Mouse (Mus musculus): Measurements from ENCODE around the gene B230118H07Rik. TPM values are rescaled to one million over a fixed set of nuclear protein-coding genes. Genes with fewer than 3 reads are reported as not detected.

The B230118H07Rik gene
- polyA plus RNA-seq, 1 experiment from 2014 or later: 62.5 TPM

DNA sequence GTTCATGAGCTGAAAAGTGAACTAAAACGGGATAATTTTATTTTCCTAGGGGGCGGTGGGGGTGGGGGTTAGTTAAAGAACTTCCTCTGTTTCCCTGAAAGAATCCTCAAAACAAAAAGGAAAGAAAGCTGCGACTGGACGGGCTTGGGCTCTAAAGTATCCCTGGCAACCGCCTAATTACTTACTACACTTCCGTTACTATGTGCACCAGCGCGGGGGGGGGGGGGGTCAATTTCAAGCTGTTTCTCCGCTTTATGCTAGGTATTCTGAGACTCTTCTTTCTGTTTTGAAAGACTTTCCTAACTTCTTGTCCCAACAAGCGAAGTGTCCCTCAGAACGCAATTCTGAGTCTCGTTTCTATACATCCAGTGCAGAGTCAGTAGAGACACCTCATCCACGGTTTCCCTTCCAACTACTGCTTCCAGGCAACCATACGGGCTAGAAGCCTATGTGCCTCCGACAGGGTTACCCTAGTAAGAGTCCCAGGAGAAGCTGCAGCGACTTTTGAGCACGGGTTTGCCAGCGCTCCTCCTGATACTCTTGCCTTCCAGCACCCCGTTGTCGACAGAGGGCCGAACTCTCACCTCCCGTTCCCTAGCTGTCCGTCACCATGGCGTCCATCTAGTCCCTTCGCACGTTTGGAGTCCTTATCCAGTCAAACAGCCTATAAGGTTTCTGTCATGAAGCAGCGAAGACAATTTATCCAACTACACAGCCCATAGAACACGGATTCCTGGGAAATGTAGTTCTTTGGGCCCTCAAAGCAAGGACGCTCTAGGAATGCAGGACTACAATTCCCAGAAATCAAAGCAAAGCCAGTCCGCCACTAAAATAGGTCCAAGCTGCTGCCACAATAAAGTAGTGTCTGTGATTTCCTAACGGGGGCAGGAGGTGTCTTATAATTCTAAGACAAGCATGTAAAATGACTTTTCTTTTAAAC, 20.8 kb downstream of the B230118H07Rik start:
- Histone ChIP-seq H3K4me3 (peak overlapping the region; percentile 59), H3K4me2 (peak overlapping the region; percentile 65)

DNA sequence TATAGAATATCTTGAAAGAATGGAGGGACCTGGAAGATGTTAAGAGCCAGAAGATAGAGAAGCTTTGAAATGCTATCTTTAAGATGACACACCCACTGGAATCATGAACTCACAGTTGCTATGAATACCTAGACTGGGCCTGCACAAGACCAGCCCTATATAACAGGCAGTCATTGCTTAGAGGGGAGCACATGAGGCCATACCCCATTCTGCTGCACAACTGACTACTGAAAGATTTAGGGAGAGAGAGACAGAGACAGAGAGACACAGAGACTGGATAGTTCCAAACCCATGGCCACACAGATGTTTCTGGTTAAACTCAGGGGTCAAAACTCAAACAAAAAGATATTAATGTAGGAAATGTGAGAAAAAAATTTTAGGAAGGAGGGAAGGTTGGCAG, 22.1 kb downstream of the B230118H07Rik start:
- Histone ChIP-seq H3K4me1 (replicated peaks) (peaks cover 14% of the 10 kb centered on the region), H3K4me3 (no peak overlapping the region), H3K9ac (no peak overlapping the region), H3K27ac (no peak overlapping the region), H3K4me2 (0 out of 2 replicates have a peak overlapping the region, but pooled peaks have one; percentile 1), H3K36me3 (no peaks in the 10 kb centered on the region), H3K27me3 (0 out of 2 replicates have a peak, but pooled peaks cover 7% of the 10 kb centered on the region), H3K9me3 (no peaks in the 10 kb centered on the region)
- ATAC-seq (ENCODE audit: low FRiP score): no peak

More for the DNA sequence above, 20.8 kb downstream of the B230118H07Rik start:
- peaks cover 14% of the 10 kb centered on the region for H3K4me1 ChIP-seq (replicated peaks)
- no peaks in the 10 kb centered on the region for H3K36me3 ChIP-seq
- peak overlapping the region; percentile 74 for H3K9ac ChIP-seq
- ATAC-seq (ENCODE audit: low FRiP score): peak; percentile 99
- 0 out of 2 replicates have a peak, but pooled peaks cover 10% of the 10 kb centered on the region for H3K27me3 ChIP-seq
- no peaks in the 10 kb centered on the region for H3K9me3 ChIP-seq
- H3K27ac ChIP-seq: peak overlapping the region; percentile 94
- WGBS: under 1% methylated on average over 31 of the region's 31 CpGs

- no peaks in the 10 kb centered on the region for H3K27me3 ChIP-seq
- H3K9ac ChIP-seq: no peak within 1 kb of the TSS
- no peak within 1 kb of the TSS for H3K27ac ChIP-seq
- no peak within 1 kb of the TSS for H3K4me2 ChIP-seq
- no peaks in the 10 kb centered on the region for H3K9me3 ChIP-seq
- no peak within 1 kb of the TSS for H3K4me3 ChIP-seq
- ATAC-seq (ENCODE audit: low FRiP score): no peak
- 57% methylated on average over 4 of the region's 4 CpGs for whole genome bisulfite sequencing
- H3K4me1 ChIP-seq (replicated peaks): peaks cover 16% of the 10 kb centered on the region
- H3K36me3 ChIP-seq: no peaks in the 10 kb centered on the region
These were observed 24.8 kb downstream of the B230118H07Rik start, which contains the start of gene Rag2 for GRCm38 (mm10) chr2:101624526-101624925. Rag2 (plus strand) TSS chr2:101624718.

DNA sequence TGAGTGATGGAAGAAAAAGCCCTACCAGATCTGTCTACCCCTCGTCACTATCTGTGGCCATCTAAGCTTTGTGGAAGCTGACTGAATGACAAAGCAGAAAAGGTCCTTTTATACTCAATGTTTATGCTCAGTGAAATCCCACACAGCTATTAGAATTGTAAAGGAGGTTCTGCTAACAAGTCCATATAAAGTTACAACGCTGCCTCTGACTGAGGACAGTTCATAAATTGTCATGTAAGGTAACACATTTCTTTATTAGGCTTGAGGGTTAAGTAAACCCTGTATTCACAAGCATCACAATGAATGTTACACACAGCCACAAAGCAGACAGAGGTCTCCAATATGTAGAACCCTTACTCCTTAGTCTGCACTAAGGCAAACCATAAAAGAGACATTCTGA, 25.3 kb downstream of the B230118H07Rik start:
- no peak for ATAC-seq (ENCODE audit: low FRiP score)
- peaks cover 12% of the 10 kb centered on the region for H3K4me1 ChIP-seq (replicated peaks)
- H3K9ac ChIP-seq: no peak overlapping the region
- H3K4me2 ChIP-seq: no peak overlapping the region
- H3K27me3 ChIP-seq: no peaks in the 10 kb centered on the region
- WGBS: 47% methylated on average over 2 of the region's 2 CpGs
- H3K36me3 ChIP-seq: no peaks in the 10 kb centered on the region
- H3K27ac ChIP-seq: no peak overlapping the region
- no peaks in the 10 kb centered on the region for H3K9me3 ChIP-seq
- no peak overlapping the region for H3K4me3 ChIP-seq

- Histone ChIP-seq H3K9me3 (no peaks in the 10 kb centered on the region), H3K4me3 (no peak overlapping the region), H3K9ac (no peak overlapping the region), H3K27me3 (no peaks in the 10 kb centered on the region), H3K27ac (no peak overlapping the region), H3K4me2 (no peak overlapping the region), H3K36me3 (no peaks in the 10 kb centered on the region), H3K4me1 (replicated peaks) (peaks cover 10% of the 10 kb centered on the region)
- 68% methylated on average over 2 of the region's 2 CpGs for WGBS
- ATAC-seq (ENCODE audit: low FRiP score): no peak
These were observed 26.3 kb downstream of the B230118H07Rik start for GRCm38 (mm10) chr2:101623042-101623441.

GRCm38 (mm10) chr2:101621611-101622010, 27.7 kb downstream of the B230118H07Rik start:
- H3K9me3 ChIP-seq: no peaks in the 10 kb centered on the region
- ATAC-seq (ENCODE audit: low FRiP score): no peak
- no peak overlapping the region for H3K27ac ChIP-seq
- WGBS: 71% methylated on average over 7 of the region's 7 CpGs
- no peak overlapping the region for H3K9ac ChIP-seq
- H3K27me3 ChIP-seq: no peaks in the 10 kb centered on the region
- H3K4me3 ChIP-seq: no peak overlapping the region
- no peak overlapping the region for H3K4me2 ChIP-seq
- H3K4me1 ChIP-seq (replicated peaks): peaks cover 3% of the 10 kb centered on the region; the same call in 1 of the 2 replicates
- no peaks in the 10 kb centered on the region for H3K36me3 ChIP-seq

DNA sequence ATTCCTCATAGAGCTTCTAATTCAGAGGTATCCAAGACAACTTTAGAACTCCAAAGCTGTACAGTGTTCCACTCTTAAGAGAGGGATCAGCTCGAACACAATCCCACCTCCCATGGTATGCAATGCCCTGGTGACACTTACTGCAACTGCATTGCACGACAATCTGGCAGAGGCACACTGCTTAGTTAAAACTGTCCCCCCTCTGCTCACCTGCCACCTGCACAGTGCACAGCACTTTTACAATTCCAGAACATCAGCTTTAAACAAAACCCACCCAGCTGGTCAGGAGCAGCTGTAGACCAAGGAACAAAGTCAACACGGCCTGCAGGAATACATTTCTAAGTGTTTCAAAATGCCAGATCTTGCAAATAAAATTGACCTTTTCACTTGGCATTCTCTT, 28.4 kb downstream of the B230118H07Rik start:
- Histone ChIP-seq H3K27ac (no peak overlapping the region), H3K4me3 (no peak overlapping the region), H3K4me2 (no peak overlapping the region), H3K36me3 (no peaks in the 10 kb centered on the region), H3K9me3 (no peaks in the 10 kb centered on the region), H3K27me3 (no peaks in the 10 kb centered on the region), H3K9ac (no peak overlapping the region), H3K4me1 (replicated peaks) (peaks cover 6% of the 10 kb centered on the region)
- no peak for ATAC-seq (ENCODE audit: low FRiP score)
- WGBS: 81% methylated on average over 3 of the region's 3 CpGs

GRCm38 (mm10) chr2:101618373-101618772, 31.0 kb downstream of the B230118H07Rik start:
- H3K9me3 ChIP-seq: no peaks in the 10 kb centered on the region
- no peak overlapping the region for H3K9ac ChIP-seq
- 80% methylated on average over 4 of the region's 4 CpGs for WGBS
- no peak overlapping the region for H3K4me2 ChIP-seq
- no peak for ATAC-seq (ENCODE audit: low FRiP score)
- no peak overlapping the region for H3K27ac ChIP-seq
- H3K36me3 ChIP-seq: no peaks in the 10 kb centered on the region
- peaks cover 14% of the 10 kb centered on the region for H3K4me1 ChIP-seq (replicated peaks)
- no peak overlapping the region for H3K4me3 ChIP-seq
- no peaks in the 10 kb centered on the region for H3K27me3 ChIP-seq

DNA sequence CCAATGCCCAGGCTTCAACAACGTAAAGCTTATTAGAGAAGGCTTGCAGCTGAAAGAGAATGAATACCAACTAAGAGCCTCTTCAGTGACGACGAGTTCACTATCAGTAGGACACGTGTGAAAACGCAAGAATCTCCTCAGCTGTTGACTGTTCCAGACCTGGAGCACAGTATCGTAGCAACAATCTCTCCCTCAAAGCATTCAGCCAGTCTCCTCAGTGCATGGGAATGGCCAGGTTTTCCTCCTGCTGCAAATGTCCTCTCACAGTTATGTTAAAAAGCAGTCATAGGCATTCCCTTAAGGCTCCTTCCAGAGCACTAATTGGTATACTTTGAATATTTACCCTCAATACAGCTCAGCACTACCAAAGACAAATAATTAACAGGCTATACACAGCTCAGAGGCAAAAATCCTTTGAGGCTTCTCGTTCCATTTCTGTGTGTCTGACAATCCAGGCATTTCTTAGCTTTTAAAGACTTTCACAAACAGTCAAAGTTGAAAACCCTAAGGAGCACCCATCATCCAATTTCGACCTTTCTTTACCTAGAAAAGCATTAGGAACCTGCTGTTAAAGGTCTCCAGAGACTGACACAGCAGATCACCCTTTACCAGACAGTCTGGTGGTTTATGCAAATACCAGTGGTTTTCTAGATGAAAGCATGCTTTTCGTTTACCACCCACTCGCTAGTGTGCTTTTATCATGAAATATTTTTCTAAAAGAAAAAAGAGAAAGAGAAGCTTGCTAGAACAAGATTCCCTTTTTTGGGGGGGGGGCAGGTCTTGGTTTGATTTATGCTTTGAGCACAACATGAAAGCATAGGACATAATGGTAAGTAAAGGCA, 33.6 kb downstream of the B230118H07Rik start:
- Histone ChIP-seq H3K4me2 (no peak overlapping the region), H3K9ac (no peak overlapping the region), H3K36me3 (no peaks in the 10 kb centered on the region), H3K27ac (no peak overlapping the region), H3K4me3 (no peak overlapping the region), H3K4me1 (replicated peaks) (peaks cover 12% of the 10 kb centered on the region), H3K27me3 (no peaks in the 10 kb centered on the region), H3K9me3 (no peaks in the 10 kb centered on the region)
- WGBS: 77% methylated on average over 10 of the region's 10 CpGs
- no peak for ATAC-seq (ENCODE audit: low FRiP score)

GRCm38 (mm10) chr2:101610861-101611260, 38.5 kb downstream of the B230118H07Rik start:
- Histone ChIP-seq H3K4me3 (no peak overlapping the region), H3K4me2 (no peak overlapping the region), H3K9ac (no peak overlapping the region), H3K27ac (no peak overlapping the region), H3K9me3 (no peaks in the 10 kb centered on the region), H3K4me1 (replicated peaks) (peaks cover 12% of the 10 kb centered on the region), H3K36me3 (no peaks in the 10 kb centered on the region), H3K27me3 (no peaks in the 10 kb centered on the region)
- 92% methylated on average over 3 of the region's 3 CpGs for WGBS
- no peak for ATAC-seq (ENCODE audit: low FRiP score)

DNA sequence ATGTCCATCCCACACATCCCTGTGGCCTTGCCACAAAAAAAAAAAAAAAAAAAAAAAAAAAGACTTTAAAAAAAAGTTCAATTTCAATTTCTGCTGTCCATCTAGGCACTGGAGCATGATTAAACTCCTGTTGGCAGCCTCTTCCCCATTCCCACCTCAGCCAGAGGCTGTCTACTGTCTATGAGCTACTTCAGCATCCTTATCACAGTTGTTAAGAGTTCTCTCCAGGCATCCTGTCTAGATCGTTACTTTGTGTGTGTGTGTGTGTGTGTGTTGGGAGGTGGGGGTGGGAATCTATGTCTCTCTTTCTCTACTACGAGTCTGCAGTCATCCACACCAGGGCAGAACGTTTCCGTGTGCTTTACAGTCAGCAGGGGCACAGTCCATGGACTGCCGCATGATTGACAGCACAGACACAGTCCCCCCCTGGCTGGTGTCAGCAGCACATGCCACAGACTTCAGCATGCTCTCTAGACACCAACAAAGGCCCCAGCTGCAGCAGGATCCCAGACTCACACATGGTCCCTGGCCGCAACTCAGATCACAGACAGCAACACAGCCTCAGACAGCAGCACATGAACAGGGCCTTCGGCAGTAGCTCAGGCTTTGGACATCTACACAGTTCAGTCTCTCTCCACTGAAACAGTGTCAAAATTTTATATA, 41.0 kb downstream of the B230118H07Rik start:
- no peaks in the 10 kb centered on the region for H3K36me3 ChIP-seq
- peak; percentile 89 for ATAC-seq (ENCODE audit: low FRiP score)
- H3K27me3 ChIP-seq: no peaks in the 10 kb centered on the region
- 40% methylated on average over 7 of the region's 7 CpGs for WGBS
- no peak overlapping the region for H3K9ac ChIP-seq
- no peaks in the 10 kb centered on the region for H3K9me3 ChIP-seq
- H3K4me1 ChIP-seq (replicated peaks): peaks cover 4% of the 10 kb centered on the region
- H3K4me3 ChIP-seq: no peak overlapping the region
- no peak overlapping the region for H3K4me2 ChIP-seq
- H3K27ac ChIP-seq: peak overlapping the region; percentile 55; the same call in 1 of the 2 replicates

GRCm38 (mm10) chr2:101603099-101603498, 46.2 kb downstream of the B230118H07Rik start:
- Histone ChIP-seq H3K36me3 (no peaks in the 10 kb centered on the region), H3K9ac (no peak overlapping the region), H3K4me2 (no peak overlapping the region), H3K27me3 (no peaks in the 10 kb centered on the region), H3K9me3 (no peaks in the 10 kb centered on the region), H3K4me1 (replicated peaks) (peaks cover 24% of the 10 kb centered on the region), H3K4me3 (no peak overlapping the region), H3K27ac (no peak overlapping the region)
- WGBS: 100% methylated on average over 1 of the region's 1 CpGs
- ATAC-seq (ENCODE audit: low FRiP score): no peak

Measured in hindbrain, embryonic 13.5 days (tissue).